Mouse (Mus musculus) cortical plate, adult 2 months (tissue): ENCODE data around the gene Mrps12.

Source experiments
- CTCF ChIP-seq: fragments of 200-500 bp; IDR thresholded peaks from 2 replicates; pipeline ENCODE4 v1.5.1; 2011; ENCODE audit warnings: mild to moderate bottlenecking, control low read depth, low read length; ENCODE audit not compliant: insufficient read depth; ENCODE audit errors: extremely low read depth
- POLR2A ChIP-seq: fragments of 200-500 bp; IDR thresholded peaks from 2 replicates; pipeline ENCODE4 v1.6.1; 2011; ENCODE audit warnings: mild to moderate bottlenecking, low read length, control low read depth; ENCODE audit not compliant: insufficient read depth; ENCODE audit errors: extremely low read depth

DNA sequence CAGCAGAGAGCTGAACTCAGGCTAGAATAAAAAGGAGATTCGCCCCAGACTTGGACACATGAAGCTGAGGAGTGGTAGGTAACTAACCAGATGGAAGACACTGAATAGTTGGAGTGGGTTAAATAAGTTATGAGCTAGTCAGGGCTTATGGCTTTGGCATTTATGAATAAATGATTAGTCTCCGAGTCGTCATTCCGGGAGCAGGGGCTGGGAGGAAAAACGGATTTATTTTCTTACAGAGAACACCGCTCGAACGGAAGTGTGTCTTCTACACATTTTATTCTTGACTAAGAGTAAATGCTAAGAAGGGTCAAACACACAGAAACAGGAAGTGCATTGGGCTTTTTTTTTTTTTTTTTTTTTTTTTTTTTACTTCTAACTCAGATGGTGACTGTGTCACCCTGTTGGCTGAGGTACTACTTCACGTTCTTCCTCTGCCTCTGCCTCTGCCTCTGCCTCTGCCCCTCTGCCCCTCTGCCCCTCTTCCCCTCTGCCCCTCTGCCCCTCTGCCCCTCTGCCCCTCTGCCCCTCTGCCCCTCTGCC lies 38.9 kb downstream of the Mrps12 start:
- TF ChIP-seq CTCF (no peak), POLR2A (no peak)
